Mouse (Mus musculus): ENCODE data around the gene Il5ra. TPM values are rescaled to one million over a fixed set of nuclear protein-coding genes. Genes with fewer than 3 reads are reported as not detected.

The Il5ra gene
- polyA plus RNA-seq, 1 experiment from 2014 or later, result not detected

- Histone ChIP-seq H3K4me1 (replicated peaks; ENCODE audit: control insufficient read depth, insufficient read depth, low read length) (no peaks in the 10 kb centered on the region), H3K27ac (ENCODE audit: low read depth, low read length) (no peak overlapping the region), H3K9ac (ENCODE audit: low read depth, low read length) (no peak overlapping the region), H3K9me3 (ENCODE audit: control insufficient read depth, low read length) (no peaks in the 10 kb centered on the region), H3K36me3 (ENCODE audit: control insufficient read depth, insufficient read depth, low read length) (no peaks in the 10 kb centered on the region), H3K4me2 (replicated peaks; ENCODE audit: low read depth, low read length) (no peak overlapping the region), H3K27me3 (ENCODE audit: control insufficient read depth, insufficient read depth, low read length) (no peaks in the 10 kb centered on the region), H3K4me3 (ENCODE audit: low read depth, low read length) (no peak overlapping the region)
- ATAC-seq (ENCODE audit: low FRiP score) (no peak), DNase-seq (ENCODE audit: low spot score) (no peak)
- WGBS, result 87% methylated on average over 7 of the region's 7 CpGs
Measured at GRCm38 (mm10) chr6:106745673-106746394, 3.0 kb downstream of the Il5ra start.

- no peak overlapping the region for H3K9ac ChIP-seq (ENCODE audit: low read depth, low read length)
- H3K9me3 ChIP-seq (ENCODE audit: control insufficient read depth, low read length), result no peaks in the 10 kb centered on the region
- H3K4me2 ChIP-seq (replicated peaks; ENCODE audit: low read depth, low read length), result no peak overlapping the region
- no peaks in the 10 kb centered on the region for H3K36me3 ChIP-seq (ENCODE audit: control insufficient read depth, insufficient read depth, low read length)
- no peak overlapping the region for H3K4me3 ChIP-seq (ENCODE audit: low read depth, low read length)
- H3K4me1 ChIP-seq (replicated peaks; ENCODE audit: control insufficient read depth, insufficient read depth, low read length), result no peaks in the 10 kb centered on the region
- no peak overlapping the region for H3K27ac ChIP-seq (ENCODE audit: low read depth, low read length)
- 84% methylated on average over 7 of the region's 7 CpGs for WGBS
- DNase-seq (ENCODE audit: low spot score) (no peak), ATAC-seq (ENCODE audit: low FRiP score) (no peak)
- no peaks in the 10 kb centered on the region for H3K27me3 ChIP-seq (ENCODE audit: control insufficient read depth, insufficient read depth, low read length)
Measured at GRCm38 (mm10) chr6:106743556-106744233, 5.1 kb downstream of the Il5ra start.

DNA sequence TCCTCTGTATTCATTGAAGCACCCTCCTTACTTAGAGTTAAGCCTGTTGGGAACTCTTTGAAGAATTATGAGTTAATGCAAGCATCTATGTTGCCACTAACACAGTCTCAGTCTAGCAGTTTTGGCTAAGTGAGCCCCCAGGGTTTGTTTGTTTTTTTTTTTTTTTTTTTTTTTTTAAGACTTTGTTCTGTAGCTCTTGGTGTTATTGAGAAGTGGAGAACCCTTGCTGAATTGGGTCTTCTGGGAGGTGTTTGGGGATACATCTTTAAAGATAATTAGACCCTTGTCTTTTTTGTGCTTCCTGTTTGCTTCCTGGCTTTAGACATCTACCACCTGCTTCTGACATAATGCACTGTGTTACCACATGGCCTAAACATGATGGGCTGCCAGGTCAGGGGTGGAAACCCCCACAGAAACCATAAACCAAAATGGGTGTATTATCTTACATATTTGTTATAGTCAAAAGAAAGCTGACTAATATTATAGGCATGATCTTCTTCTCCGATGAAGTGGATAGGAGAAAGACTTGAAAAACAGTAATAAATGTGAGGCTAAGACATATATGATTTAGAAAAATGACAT is 8.5 kb downstream of the Il5ra start:
- WGBS, result 90% methylated on average over 1 of the region's 1 CpGs

GRCm38 (mm10) chr6:106738229-106738628 is 10.6 kb downstream of the Il5ra start:
- H3K9me3 ChIP-seq (ENCODE audit: control insufficient read depth, low read length), result no peaks in the 10 kb centered on the region
- WGBS, result 77% methylated on average over 3 of the region's 3 CpGs
- no peak overlapping the region for H3K4me2 ChIP-seq (replicated peaks; ENCODE audit: low read depth, low read length)
- H3K9ac ChIP-seq (ENCODE audit: low read depth, low read length), result no peak overlapping the region
- H3K4me1 ChIP-seq (replicated peaks; ENCODE audit: control insufficient read depth, insufficient read depth, low read length), result no peaks in the 10 kb centered on the region
- no peak for ATAC-seq (ENCODE audit: low FRiP score)
- DNase-seq (ENCODE audit: low spot score), result no peak
- H3K27me3 ChIP-seq (ENCODE audit: control insufficient read depth, insufficient read depth, low read length), result no peaks in the 10 kb centered on the region
- H3K36me3 ChIP-seq (ENCODE audit: control insufficient read depth, insufficient read depth, low read length), result no peaks in the 10 kb centered on the region
- H3K27ac ChIP-seq (ENCODE audit: low read depth, low read length), result no peak overlapping the region
- no peak overlapping the region for H3K4me3 ChIP-seq (ENCODE audit: low read depth, low read length)

More for the DNA sequence above, 8.5 kb downstream of the Il5ra start:
- H3K36me3 ChIP-seq (ENCODE audit: control insufficient read depth, insufficient read depth, low read length), result no peaks in the 10 kb centered on the region
- H3K9me3 ChIP-seq (ENCODE audit: control insufficient read depth, low read length), result no peaks in the 10 kb centered on the region
- DNase-seq (ENCODE audit: low spot score) (no peak), ATAC-seq (ENCODE audit: low FRiP score) (no peak)
- no peak overlapping the region for H3K4me3 ChIP-seq (ENCODE audit: low read depth, low read length)
- no peak overlapping the region for H3K27ac ChIP-seq (ENCODE audit: low read depth, low read length)
- no peaks in the 10 kb centered on the region for H3K27me3 ChIP-seq (ENCODE audit: control insufficient read depth, insufficient read depth, low read length)
- no peaks in the 10 kb centered on the region for H3K4me1 ChIP-seq (replicated peaks; ENCODE audit: control insufficient read depth, insufficient read depth, low read length)
- no peak overlapping the region for H3K9ac ChIP-seq (ENCODE audit: low read depth, low read length)
- H3K4me2 ChIP-seq (replicated peaks; ENCODE audit: low read depth, low read length), result no peak overlapping the region

- 88% methylated on average over 4 of the region's 4 CpGs for WGBS
Measured at GRCm38 (mm10) chr6:106732563-106732962, 16.3 kb downstream of the Il5ra start.

GRCm38 (mm10) chr6:106729682-106730314 is 19.0 kb downstream of the Il5ra start:
- no peak overlapping the region for H3K4me2 ChIP-seq (replicated peaks; ENCODE audit: low read depth, low read length)
- DNase-seq (ENCODE audit: low spot score) (no peak), ATAC-seq (ENCODE audit: low FRiP score) (no peak)
- no peak overlapping the region for H3K4me3 ChIP-seq (ENCODE audit: low read depth, low read length)
- H3K36me3 ChIP-seq (ENCODE audit: control insufficient read depth, insufficient read depth, low read length), result no peaks in the 10 kb centered on the region
- no peaks in the 10 kb centered on the region for H3K4me1 ChIP-seq (replicated peaks; ENCODE audit: control insufficient read depth, insufficient read depth, low read length)
- WGBS, result 80% methylated on average over 4 of the region's 4 CpGs
- no peak overlapping the region for H3K9ac ChIP-seq (ENCODE audit: low read depth, low read length)
- no peaks in the 10 kb centered on the region for H3K9me3 ChIP-seq (ENCODE audit: control insufficient read depth, low read length)
- no peaks in the 10 kb centered on the region for H3K27me3 ChIP-seq (ENCODE audit: control insufficient read depth, insufficient read depth, low read length)
- H3K27ac ChIP-seq (ENCODE audit: low read depth, low read length), result no peak overlapping the region

More at GRCm38 (mm10) chr6:106732563-106732962, 16.3 kb downstream of the Il5ra start:
- no peaks in the 10 kb centered on the region for H3K9me3 ChIP-seq (ENCODE audit: control insufficient read depth, low read length)
- H3K36me3 ChIP-seq (ENCODE audit: control insufficient read depth, insufficient read depth, low read length), result no peaks in the 10 kb centered on the region
- no peak overlapping the region for H3K9ac ChIP-seq (ENCODE audit: low read depth, low read length)
- ATAC-seq (ENCODE audit: low FRiP score), result no peak
- H3K4me2 ChIP-seq (replicated peaks; ENCODE audit: low read depth, low read length), result no peak overlapping the region
- no peak overlapping the region for H3K27ac ChIP-seq (ENCODE audit: low read depth, low read length)
- H3K27me3 ChIP-seq (ENCODE audit: control insufficient read depth, insufficient read depth, low read length), result no peaks in the 10 kb centered on the region
- H3K4me3 ChIP-seq (ENCODE audit: low read depth, low read length), result no peak overlapping the region
- no peak for DNase-seq (ENCODE audit: low spot score)
- no peaks in the 10 kb centered on the region for H3K4me1 ChIP-seq (replicated peaks; ENCODE audit: control insufficient read depth, insufficient read depth, low read length)

GRCm38 (mm10) chr6:106727703-106728102 is 21.1 kb downstream of the Il5ra start:
- 90% methylated on average over 1 of the region's 1 CpGs for WGBS
- H3K27me3 ChIP-seq (ENCODE audit: control insufficient read depth, insufficient read depth, low read length), result no peaks in the 10 kb centered on the region
- H3K9me3 ChIP-seq (ENCODE audit: control insufficient read depth, low read length), result no peaks in the 10 kb centered on the region
- H3K9ac ChIP-seq (ENCODE audit: low read depth, low read length), result no peak overlapping the region
- H3K27ac ChIP-seq (ENCODE audit: low read depth, low read length), result no peak overlapping the region
- H3K36me3 ChIP-seq (ENCODE audit: control insufficient read depth, insufficient read depth, low read length), result no peaks in the 10 kb centered on the region
- no peak for ATAC-seq (ENCODE audit: low FRiP score)
- H3K4me1 ChIP-seq (replicated peaks; ENCODE audit: control insufficient read depth, insufficient read depth, low read length), result no peaks in the 10 kb centered on the region
- no peak for DNase-seq (ENCODE audit: low spot score)
- H3K4me3 ChIP-seq (ENCODE audit: low read depth, low read length), result no peak overlapping the region
- H3K4me2 ChIP-seq (replicated peaks; ENCODE audit: low read depth, low read length), result no peak overlapping the region

- Histone ChIP-seq H3K9ac (ENCODE audit: low read depth, low read length) (no peak overlapping the region), H3K4me1 (replicated peaks; ENCODE audit: control insufficient read depth, insufficient read depth, low read length) (no peaks in the 10 kb centered on the region), H3K4me2 (replicated peaks; ENCODE audit: low read depth, low read length) (no peak overlapping the region), H3K4me3 (ENCODE audit: low read depth, low read length) (no peak overlapping the region), H3K36me3 (ENCODE audit: control insufficient read depth, insufficient read depth, low read length) (no peaks in the 10 kb centered on the region), H3K27me3 (ENCODE audit: control insufficient read depth, insufficient read depth, low read length) (no peaks in the 10 kb centered on the region), H3K9me3 (ENCODE audit: control insufficient read depth, low read length) (no peaks in the 10 kb centered on the region), H3K27ac (ENCODE audit: low read depth, low read length) (no peak overlapping the region)
- no peak for DNase-seq (ENCODE audit: low spot score)
- 89% methylated on average over 6 of the region's 6 CpGs for WGBS
- ATAC-seq (ENCODE audit: low FRiP score), result no peak
Measured at GRCm38 (mm10) chr6:106726078-106726477, 22.8 kb downstream of the Il5ra start.
